Mouse (Mus musculus): ENCODE data around the gene Pelp1. TPM values are rescaled to one million over a fixed set of nuclear protein-coding genes. Genes with fewer than 3 reads are reported as not detected.

Pelp1 gene
- 10 to 100 TPM; 33.2 to 40.1 TPM for total RNA-seq (2021)
- long read RNA-seq, experiment 1, transcript Pelp1-201 (17 exons, 3,435 nt), result major isoform, 11 of 23 reads
- long read RNA-seq, experiment 1, partial matches to known transcripts, result 10 of 23 reads
- long read RNA-seq, experiment 1, other reads (novel, unspliced or antisense), result 2 of 23 reads
- long read RNA-seq, experiment 2, transcript Pelp1-201 (17 exons, 3,435 nt), result major isoform, 12 of 22 reads
- long read RNA-seq, experiment 2, partial matches to known transcripts, result 4 of 22 reads
- long read RNA-seq, experiment 2, other reads (novel, unspliced or antisense), result 6 of 22 reads

GRCm38 (mm10) chr11:70409594-70410296, at the start of gene Pelp1:
Pelp1 (minus strand) TSS chr11:70410031.
- peak within 1 kb of the TSS; percentile 93 for H3K4me3 ChIP-seq
- TF ChIP-seq CTCF (conservative IDR thresholded peaks at IDR 0.05), result no peak
- H3K27ac ChIP-seq, result peak within 1 kb of the TSS; percentile 95
- DNase-seq (ENCODE audit: low spot score in 2 of 2), result peak; percentile 88 to 90

- no peak for TF ChIP-seq CTCF (conservative IDR thresholded peaks at IDR 0.05)
- no peak for DNase-seq (ENCODE audit: low spot score in 2 of 2)
These were observed 49.1 kb upstream of the Pelp1 start, which contains the start of gene Zmynd15 for GRCm38 (mm10) chr11:70458688-70459600. Zmynd15 (plus strand) TSS chr11:70459433.

GRCm38 (mm10) chr11:70453261-70454044, 43.6 kb upstream of the Pelp1 start:
- no peak for TF ChIP-seq CTCF (conservative IDR thresholded peaks at IDR 0.05)
- DNase-seq (ENCODE audit: low spot score in 2 of 2), result no peak
- Histone ChIP-seq H3K27ac (no peak overlapping the region), H3K4me3 (no peak overlapping the region)

More at GRCm38 (mm10) chr11:70458688-70459600, 49.1 kb upstream of the Pelp1 start, which contains the start of gene Zmynd15:
- Histone ChIP-seq H3K4me3 (peak within 1 kb of the TSS; percentile 58), H3K27ac (no peak within 1 kb of the TSS; the same call in 1 of the 2 replicates)

GRCm38 (mm10) chr11:70451797-70452498, 42.1 kb upstream of the Pelp1 start, which contains the start of gene Med11:
Med11 (plus strand) TSS chr11:70451919.
- peak; percentile 88 to 94 for DNase-seq (ENCODE audit: low spot score in 2 of 2)
- Histone ChIP-seq H3K27ac (peak within 1 kb of the TSS; percentile 98), H3K4me3 (peak within 1 kb of the TSS; percentile 89)
- TF ChIP-seq CTCF (conservative IDR thresholded peaks at IDR 0.05), result peak; percentile 88

GRCm38 (mm10) chr11:70450926-70451325, 41.1 kb upstream of the Pelp1 start:
- Histone ChIP-seq H3K27ac (no peak overlapping the region), H3K4me3 (no peak overlapping the region)
- DNase-seq (ENCODE audit: low spot score in 2 of 2), result no peak
- no peak for TF ChIP-seq CTCF (conservative IDR thresholded peaks at IDR 0.05)

GRCm38 (mm10) chr11:70447373-70447772, 37.5 kb upstream of the Pelp1 start:
- Histone ChIP-seq H3K27ac (0 out of 2 replicates have a peak overlapping the region, but pooled peaks have one; percentile 28), H3K4me3 (no peak overlapping the region)
- TF ChIP-seq CTCF (conservative IDR thresholded peaks at IDR 0.05), result no peak
- DNase-seq (ENCODE audit: low spot score in 2 of 2), result no peak

- no peak overlapping the region for H3K4me3 ChIP-seq
These were observed 36.9 kb upstream of the Pelp1 start for GRCm38 (mm10) chr11:70446756-70447155.

GRCm38 (mm10) chr11:70444667-70445066, 34.8 kb upstream of the Pelp1 start:
- Histone ChIP-seq H3K4me3 (no peak overlapping the region), H3K27ac (no peak overlapping the region)
- no peak for DNase-seq (ENCODE audit: low spot score in 2 of 2)
- no peak for TF ChIP-seq CTCF (conservative IDR thresholded peaks at IDR 0.05)

More at GRCm38 (mm10) chr11:70446756-70447155, 36.9 kb upstream of the Pelp1 start:
- TF ChIP-seq CTCF (conservative IDR thresholded peaks at IDR 0.05), result peak; percentile 41
- no peak for DNase-seq (ENCODE audit: low spot score in 2 of 2)
- H3K27ac ChIP-seq, result 0 out of 2 replicates have a peak overlapping the region, but pooled peaks have one; percentile 28

- no peak for TF ChIP-seq CTCF (conservative IDR thresholded peaks at IDR 0.05)
- DNase-seq (ENCODE audit: low spot score in 2 of 2), result no peak
- Histone ChIP-seq H3K27ac (no peak overlapping the region), H3K4me3 (no peak overlapping the region)
These were observed 34.1 kb upstream of the Pelp1 start for GRCm38 (mm10) chr11:70443964-70444363.

- no peak overlapping the region for H3K4me3 ChIP-seq
- DNase-seq (ENCODE audit: low spot score in 2 of 2), result no peak
- no peak for TF ChIP-seq CTCF (conservative IDR thresholded peaks at IDR 0.05)
- H3K27ac ChIP-seq, result no peak overlapping the region
These were observed 32.1 kb upstream of the Pelp1 start for GRCm38 (mm10) chr11:70441882-70442281.

- Histone ChIP-seq H3K27ac (no peak overlapping the region), H3K4me3 (no peak overlapping the region)
- TF ChIP-seq CTCF (conservative IDR thresholded peaks at IDR 0.05), result no peak
- DNase-seq (ENCODE audit: low spot score in 2 of 2), result no peak
These were observed 30.8 kb upstream of the Pelp1 start for GRCm38 (mm10) chr11:70440637-70441036.

All from layer of hippocampus, adult 2 months (tissue).